Mouse (Mus musculus) heart, adult 2 months (tissue): ENCODE data around the gene Gm29094. TPM values are rescaled to one million over a fixed set of nuclear protein-coding genes. Genes with fewer than 3 reads are reported as not detected.
"Not testable (repeated sequence)": the region's sequence is repeated elsewhere in the genome, so short reads cannot be mapped to it uniquely, and the experiment has no call there.

ENCODE experiments used
- DNase-seq, 2 experiments: peaks; one replicate each; pipeline ENCODE4 v3.0.0; 2021
- H3K27ac ChIP-seq: fragments of 200-600 bp; 2 replicates; pipeline ENCODE4 v1.8.1; 2022
- H3K27me3 ChIP-seq: fragments of 200-500 bp; 2 replicates; pipeline ENCODE4 v1.6.1; 2012; ENCODE audit warnings: mild to moderate bottlenecking, low read length, inconsistent platforms, mixed read lengths; ENCODE audit not compliant: control insufficient read depth, insufficient read depth
- H3K36me3 ChIP-seq: fragments of 200-500 bp; 2 replicates; pipeline ENCODE4 v1.6.1; 2012; ENCODE audit warnings: low read length, inconsistent platforms; ENCODE audit not compliant: control insufficient read depth, insufficient read depth
- H3K4me1 ChIP-seq: fragments of 200-500 bp; 2 replicates; pipeline ENCODE4 v1.6.1; 2011; ENCODE audit warnings: low read length; ENCODE audit not compliant: control insufficient read depth, insufficient read depth
- H3K4me3 ChIP-seq: fragments of 200-600 bp; 2 replicates; pipeline ENCODE4 v1.8.1; 2022
- H3K79me2 ChIP-seq: fragments of 200-500 bp; replicated peaks from 2 replicates; pipeline ENCODE4 v1.6.1; 2012; ENCODE audit warnings: mild to moderate bottlenecking, inconsistent platforms, low read length, moderate library complexity, mixed read lengths; ENCODE audit not compliant: control insufficient read depth, insufficient read depth
- H3K9ac ChIP-seq: fragments of 200-500 bp; 2 replicates; pipeline ENCODE4 v1.6.1; 2012; ENCODE audit warnings: low read depth, mild to moderate bottlenecking, control low read depth, inconsistent platforms, low read length, mixed read lengths
- CTCF ChIP-seq: fragments of 200-600 bp; IDR thresholded peaks from 2 replicates; pipeline ENCODE4 v1.8.1; 2022; ENCODE audit warnings: antibody characterized with exemption, mild to moderate bottlenecking, moderate library complexity
- WGBS: fragments of 180-500 bp; shearing (Covaris S2); methylation state at CpG from one replicate; pipeline ENCODE4 v1.1.7; 2018; 5-methylcytosine and 5-hydroxymethylcytosine counted together
- intact Hi-C: fragments of 180-260 bp; cut with DNase I; formaldehyde crosslinking; loops from one replicate; pipeline ENCODE4 v1.15.1; 2025
- polyA plus RNA-seq: library from polyadenylated mRNA; depleted of rRNA; stranded (reverse); fragments of >200 nt; gene quantifications from 2 replicates; pipeline ENCODE4 v1.2.3, GENCODE M21; 2012
- total RNA-seq, 2 experiments: library from RNA; stranded (reverse); gene quantifications; 2 replicates each; pipeline ENCODE4 v1.2.3; 2021

The Gm29094 gene
- total and polyA plus RNA-seq, 3 experiments, result 0.68 TPM; not detected in 2

DNA sequence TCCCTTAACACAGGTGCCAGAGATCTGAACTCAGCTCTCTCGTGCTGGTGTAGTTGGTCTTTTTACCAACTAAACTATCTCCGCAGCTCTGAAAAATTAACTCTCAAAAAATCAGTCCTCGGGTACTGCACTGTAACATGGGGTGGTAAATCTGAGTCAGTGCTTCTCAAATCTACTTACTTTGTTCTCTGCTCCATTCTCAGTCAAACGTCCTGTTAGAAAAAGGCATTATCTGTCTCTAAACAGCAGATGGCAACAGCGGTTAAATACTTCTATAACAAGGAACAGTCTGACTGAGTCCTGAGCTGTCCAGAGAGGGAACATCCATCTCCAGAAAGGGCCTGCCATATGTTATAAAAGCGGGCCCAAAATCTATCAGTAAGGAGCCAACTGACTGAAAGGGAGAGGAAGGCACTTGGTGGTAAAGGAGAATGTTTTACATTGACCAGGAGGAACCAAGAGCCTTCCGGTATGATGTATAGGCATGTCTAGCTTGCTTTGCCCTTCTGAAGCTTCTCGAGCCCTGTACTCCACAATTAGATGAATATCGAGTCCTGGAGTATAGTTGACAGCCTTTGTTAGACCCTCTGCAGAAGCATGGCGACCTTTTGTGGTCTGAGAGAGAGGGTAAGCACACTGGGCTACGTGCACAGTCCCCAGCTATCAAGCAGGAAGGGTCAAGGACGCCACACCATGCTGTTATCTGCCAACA lies 11.3 kb downstream of the Gm29094 start, which contains the start of gene Mthfs:
TSS of gene Mthfs (plus strand) at position 324 of the 712 bp plus-strand sequence.
- WGBS, result 18% methylated on average over 9 of the region's 12 CpGs
- H3K4me1 ChIP-seq, H3K27me3 ChIP-seq, H3K79me2 ChIP-seq, intact Hi-C loops, H3K36me3 ChIP-seq: not testable (repeated sequence)
- peak in 1 of 2 experiments; percentile 13 for DNase-seq
- Histone ChIP-seq H3K9ac (peak within 1 kb of the TSS; percentile 57), H3K27ac (peak within 1 kb of the TSS; percentile 93), H3K4me3 (peak within 1 kb of the TSS; percentile 53)
- TF ChIP-seq CTCF, result peak; percentile 57

DNA sequence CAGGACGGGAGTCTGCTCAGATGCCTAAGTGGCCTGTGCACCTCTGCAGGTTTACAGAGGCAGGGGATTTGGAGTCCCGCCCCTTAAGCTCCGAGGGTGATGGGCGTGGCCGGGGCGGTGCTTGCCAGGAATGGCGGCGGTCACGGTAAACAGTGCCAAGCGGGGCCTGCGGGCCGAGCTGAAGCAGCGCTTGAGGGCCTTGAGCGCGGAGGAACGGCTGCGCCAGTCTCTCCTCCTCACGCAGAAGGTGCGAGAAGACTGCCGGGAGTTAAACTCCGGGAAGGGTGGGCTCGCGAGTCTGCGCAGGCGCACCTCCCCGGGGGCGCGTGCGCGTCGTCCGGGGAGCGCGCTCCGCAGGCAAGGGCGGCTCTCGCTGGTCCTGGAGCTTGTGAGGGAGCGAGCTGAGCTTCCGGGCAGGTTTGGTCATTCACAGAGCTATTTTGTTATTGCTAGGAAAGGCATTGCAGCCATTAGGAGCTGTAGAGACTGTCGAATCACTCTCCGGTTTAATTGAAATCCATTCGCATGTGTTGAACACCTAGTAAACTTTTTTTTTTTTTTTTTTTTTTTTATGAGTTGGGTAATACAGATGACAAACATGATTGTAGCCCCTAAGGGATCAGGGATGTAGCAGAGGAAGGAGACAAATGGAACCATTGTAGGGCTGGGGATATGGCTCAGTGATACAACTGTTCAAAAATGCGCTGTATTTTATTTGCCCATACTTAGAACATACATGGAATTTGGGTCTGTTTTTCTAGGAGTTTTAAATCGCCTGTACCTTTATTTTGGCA lies 12.1 kb downstream of the Gm29094 start:
- Histone ChIP-seq H3K27ac (peak overlapping the region; percentile 93), H3K4me3 (peak overlapping the region; percentile 53), H3K9ac (peak overlapping the region; percentile 57)
- DNase-seq, result peak; percentile 94 to 95
- H3K79me2 ChIP-seq, H3K27me3 ChIP-seq, H3K4me1 ChIP-seq, H3K36me3 ChIP-seq, intact Hi-C loops: not testable (repeated sequence)
- WGBS, result 3% methylated on average over 18 of the region's 44 CpGs

DNA sequence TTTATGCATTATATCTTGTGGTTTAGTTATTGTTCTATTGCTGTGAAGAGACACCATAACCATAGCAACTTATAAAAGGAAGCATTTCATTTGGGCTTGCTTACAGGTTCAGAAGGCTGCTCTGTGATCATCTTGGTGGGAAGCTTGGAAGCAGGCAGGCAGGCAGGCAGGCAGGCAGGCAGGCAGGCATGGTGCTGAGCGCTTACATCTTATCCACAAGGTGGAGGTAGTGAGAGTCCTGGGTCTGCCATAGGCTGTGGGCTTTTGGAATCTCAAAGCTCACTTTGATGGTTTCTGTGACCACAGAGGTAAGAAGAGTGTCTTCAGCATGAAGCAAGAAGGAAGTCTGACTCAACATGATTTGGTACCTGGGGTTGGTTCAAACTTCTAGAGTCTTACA lies 13.2 kb downstream of the Gm29094 start:
- H3K79me2 ChIP-seq, H3K9ac ChIP-seq, H3K27ac ChIP-seq, H3K4me1 ChIP-seq, H3K4me3 ChIP-seq, intact Hi-C loops, H3K27me3 ChIP-seq, H3K36me3 ChIP-seq: not testable (repeated sequence)
- peak in 1 of 2 experiments; percentile 23 for DNase-seq
- peak; percentile 34 for TF ChIP-seq CTCF
- 50% methylated on average over 1 of the region's 1 CpGs for WGBS

GRCm38 (mm10) chr9:89218174-89218573 lies 19.0 kb downstream of the Gm29094 start:
- H3K79me2 ChIP-seq, H3K4me1 ChIP-seq, H3K9ac ChIP-seq, intact Hi-C loops, H3K27ac ChIP-seq, H3K27me3 ChIP-seq, DNase-seq, H3K4me3 ChIP-seq, H3K36me3 ChIP-seq: not testable (repeated sequence)
- 59% methylated on average over 4 of the region's 4 CpGs for WGBS

DNA sequence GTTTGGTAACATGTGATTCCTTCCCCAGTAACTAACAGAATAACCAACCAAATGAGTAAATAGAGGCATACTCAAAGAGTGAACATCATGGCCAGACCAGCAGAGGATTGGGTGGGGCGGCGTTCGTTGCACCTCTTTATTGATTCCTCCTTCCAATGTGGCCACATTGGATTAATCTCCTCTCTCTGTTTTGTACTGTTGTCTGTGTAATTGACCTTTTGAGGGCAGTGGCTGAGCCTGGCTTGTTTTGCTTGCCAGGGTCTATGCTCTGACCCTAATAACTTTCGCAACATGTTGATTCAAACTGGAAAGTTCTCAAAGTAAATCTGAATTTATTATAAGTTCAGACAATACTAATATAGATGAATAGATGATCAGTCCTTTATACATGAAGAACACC lies 20.5 kb downstream of the Gm29094 start:
- H3K27ac ChIP-seq, result not testable (repeated sequence)
- intact Hi-C loops, result loop anchor here (10.0 kb wide), 1 partner anchor 455 kb away; no protein-coding TSS in a partner anchor

DNA sequence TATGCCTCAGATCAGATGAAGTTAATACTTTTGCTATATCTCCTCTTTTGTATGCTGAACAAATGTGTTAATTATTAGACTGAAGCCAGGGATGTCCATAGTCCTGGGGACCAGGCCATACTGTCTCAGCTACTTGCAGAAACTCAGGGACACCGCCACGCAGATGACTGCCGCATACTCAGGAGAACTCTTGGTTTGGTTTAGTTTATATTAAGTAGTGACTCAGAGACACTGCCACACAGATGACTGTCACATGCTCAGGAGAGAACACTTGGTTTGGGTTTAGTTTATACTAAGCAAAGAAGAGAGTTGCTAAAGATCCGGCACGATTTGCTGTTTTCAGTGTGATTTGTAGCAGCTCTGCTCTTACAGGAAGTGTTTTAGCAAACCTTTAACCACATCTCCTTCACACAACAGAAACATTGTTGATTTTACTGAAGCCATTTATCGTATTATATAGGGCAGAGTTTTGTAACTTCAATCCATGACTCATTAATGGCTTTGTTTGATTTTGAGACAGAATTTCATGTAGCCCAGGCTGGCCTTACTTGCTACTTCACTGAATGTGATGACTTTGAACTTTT lies 21.6 kb downstream of the Gm29094 start:
- intact Hi-C loops, result loop anchor here (10.0 kb wide), 1 partner anchor 454 kb away; no protein-coding TSS in a partner anchor
- WGBS, result 84% methylated on average over 6 of the region's 6 CpGs

More for the DNA sequence above, 20.5 kb downstream of the Gm29094 start:
- WGBS, result 97% methylated on average over 3 of the region's 4 CpGs
- DNase-seq, H3K79me2 ChIP-seq, H3K4me1 ChIP-seq, H3K4me3 ChIP-seq, H3K36me3 ChIP-seq, H3K27me3 ChIP-seq, H3K9ac ChIP-seq: not testable (repeated sequence)

More for the DNA sequence above, 21.6 kb downstream of the Gm29094 start:
- DNase-seq, H3K4me3 ChIP-seq, H3K9ac ChIP-seq, H3K36me3 ChIP-seq, H3K79me2 ChIP-seq, H3K27me3 ChIP-seq, H3K4me1 ChIP-seq, H3K27ac ChIP-seq: not testable (repeated sequence)
